Mouse (Mus musculus) embryonic fibroblast, embryonic 13.5 days (primary cell): ENCODE results near the gene Ampd2.

Experiments
- CTCF ChIP-seq: IDR thresholded peaks from 2 replicates; pipeline ENCODE4 v1.5.1; 2011; ENCODE audit warnings: mild to moderate bottlenecking, control low read depth, low read length, moderate library complexity, borderline replicate concordance; ENCODE audit not compliant: insufficient read depth
- POLR2A ChIP-seq: IDR thresholded peaks from 2 replicates; pipeline ENCODE4 v1.6.1; 2011; ENCODE audit warnings: low read depth, mild to moderate bottlenecking, control low read depth, low read length, moderate library complexity

GRCm38 (mm10) chr3:108087329-108087728, 878 bp upstream of the Ampd2 start:
- TF ChIP-seq CTCF (no peak), POLR2A (no peak)
